Mouse (Mus musculus): ENCODE results near the gene Bola2.

DNA sequence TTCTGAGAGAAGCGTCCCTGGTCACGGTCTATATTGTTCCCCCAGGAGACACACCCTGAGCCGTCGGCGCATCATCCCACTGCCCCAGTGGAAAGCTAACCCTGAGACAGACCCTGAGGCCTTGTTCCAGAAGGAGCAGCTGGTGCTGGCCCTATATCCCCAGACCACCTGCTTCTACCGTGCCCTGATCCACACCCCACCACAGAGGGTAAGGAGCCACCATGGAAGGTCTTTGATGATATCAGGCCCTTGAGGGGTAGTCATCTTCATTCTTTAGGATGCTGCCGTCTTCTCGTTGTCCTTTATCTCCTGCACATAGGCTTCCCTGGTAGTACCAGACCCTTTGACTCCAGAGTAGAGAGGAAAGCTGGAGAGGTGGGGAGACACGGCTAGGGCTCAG is 23.1 kb upstream of the Bola2 start:
- no peak for TF ChIP-seq CTCF (IDR thresholded peaks at IDR 0.05)
- TF ChIP-seq POLR2A (IDR thresholded peaks at IDR 0.05; ENCODE audit: insufficient read depth, low read depth, low read length), result no peak
